Comparison of ENCODE assay signal across 8 mouse cellular contexts in the genomic region with DNA sequence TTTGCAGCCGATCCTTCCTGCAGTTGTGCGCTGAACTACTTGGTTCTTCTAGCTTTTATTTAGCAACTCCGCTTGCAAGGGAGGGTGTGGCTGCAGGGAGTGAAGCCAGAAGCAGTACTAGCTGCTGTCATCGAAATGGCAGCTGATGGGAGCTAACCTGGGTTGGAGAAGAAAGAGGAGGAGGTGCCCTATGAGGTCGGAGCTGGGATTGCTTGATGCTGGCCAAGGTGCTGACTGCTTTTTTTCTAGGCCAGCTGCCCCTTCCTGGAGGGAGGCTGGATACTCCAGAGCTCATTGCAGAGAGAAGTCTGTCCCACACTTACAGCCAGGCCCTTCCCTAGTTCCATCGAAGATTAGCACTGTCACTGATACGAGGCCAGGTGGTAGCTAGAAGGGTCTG. TPM values are rescaled to one million over a fixed set of nuclear protein-coding genes. Genes with fewer than 3 reads are reported as not detected.
DNase-seq lines count a peak whose midpoint lies in the region; ATAC-seq and TF ChIP-seq lines count a peak whose summit lies in the region.

No protein-coding gene starts in this region.

- no peak for ATAC-seq in lung, embryonic 16.5 days (ENCODE audit: low read depth)
- no peak for ATAC-seq in embryonic facial prominence, embryonic 14.5 days (ENCODE audit: low read depth)
- no peak for ATAC-seq in limb, embryonic 14.5 days (ENCODE audit: low FRiP score, low read depth)
- ATAC-seq in stomach, embryonic 15.5 days (ENCODE audit: insufficient read depth, low FRiP score, low read depth), result no peak
- no peak for ATAC-seq in monocyte, adult 5-6 weeks (replicated peaks; ENCODE audit: insufficient number of reproducible peaks, low FRiP score, low TSS enrichment, poor library complexity, severe bottlenecking)

- H3K4me1 ChIP-seq in lung, embryonic 16.5 days (replicated peaks; ENCODE audit: control insufficient read depth, insufficient read depth, low read length), result peaks cover 23% of the 10 kb centered on the region
- peaks cover 10% of the 10 kb centered on the region for H3K4me1 ChIP-seq in embryonic facial prominence, embryonic 14.5 days (ENCODE audit: control insufficient read depth, insufficient read depth, low read length)
- peaks cover 10% of the 10 kb centered on the region for H3K4me1 ChIP-seq in limb, embryonic 14.5 days (ENCODE audit: control insufficient read depth, insufficient read depth, low read length)
- peaks cover 40% of the 10 kb centered on the region for H3K4me1 ChIP-seq in stomach, embryonic 15.5 days

- H3K27me3 ChIP-seq in lung, embryonic 16.5 days (ENCODE audit: control insufficient read depth, insufficient read depth, low read depth, low read length), result peaks cover 2% of the 10 kb centered on the region
- H3K27me3 ChIP-seq in embryonic facial prominence, embryonic 14.5 days (replicated peaks; ENCODE audit: control insufficient read depth, insufficient read depth, low read length), result peaks cover 4% of the 10 kb centered on the region
- 0 out of 2 replicates have a peak, but pooled peaks cover 4% of the 10 kb centered on the region for H3K27me3 ChIP-seq in limb, embryonic 14.5 days (ENCODE audit: control insufficient read depth, insufficient read depth, low read length)
- H3K27me3 ChIP-seq in stomach, embryonic 15.5 days (replicated peaks), result 0 out of 2 replicates have a peak, but pooled peaks cover 1% of the 10 kb centered on the region

- TF ChIP-seq POLR2A in limb, embryonic 14.5 days (IDR thresholded peaks at IDR 0.05; ENCODE audit: borderline replicate concordance, extremely low read depth, insufficient read depth, insufficient read length), result no peak

- 41% methylated on average over 7 of the region's 7 CpGs for WGBS in lung, embryonic 16.5 days
- WGBS in embryonic facial prominence, embryonic 14.5 days, result 47% methylated on average over 7 of the region's 7 CpGs
- WGBS in limb, embryonic 14.5 days, result 47% methylated on average over 7 of the region's 7 CpGs
- WGBS in stomach, embryonic 15.5 days, result 37% methylated on average over 7 of the region's 7 CpGs

- H3K9me3 ChIP-seq in lung, embryonic 16.5 days (ENCODE audit: control insufficient read depth, low read length), result no peaks in the 10 kb centered on the region
- H3K9me3 ChIP-seq in embryonic facial prominence, embryonic 14.5 days (ENCODE audit: control insufficient read depth, low read length), result no peaks in the 10 kb centered on the region
- H3K9me3 ChIP-seq in limb, embryonic 14.5 days (ENCODE audit: control insufficient read depth, low read length), result no peaks in the 10 kb centered on the region
- H3K9me3 ChIP-seq in stomach, embryonic 15.5 days, result no peaks in the 10 kb centered on the region

- H3K36me3 ChIP-seq in lung, embryonic 16.5 days (ENCODE audit: control insufficient read depth, insufficient read depth, low read length), result 0 out of 2 replicates have a peak, but pooled peaks cover 3% of the 10 kb centered on the region
- 0 out of 2 replicates have a peak, but pooled peaks cover 5% of the 10 kb centered on the region for H3K36me3 ChIP-seq in embryonic facial prominence, embryonic 14.5 days (ENCODE audit: control insufficient read depth, insufficient read depth, low read length)
- peaks cover 25% of the 10 kb centered on the region for H3K36me3 ChIP-seq in limb, embryonic 14.5 days (ENCODE audit: control insufficient read depth, insufficient read depth, low read length)
- H3K36me3 ChIP-seq in stomach, embryonic 15.5 days, result no peaks in the 10 kb centered on the region

- H3K27ac ChIP-seq in lung, embryonic 16.5 days (ENCODE audit: low read length), result no peak overlapping the region
- no peak overlapping the region for H3K27ac ChIP-seq in embryonic facial prominence, embryonic 14.5 days (replicated peaks; ENCODE audit: low read depth, low read length)
- H3K27ac ChIP-seq in limb, embryonic 14.5 days (replicated peaks; ENCODE audit: low read depth, low read length), result no peak overlapping the region
- H3K27ac ChIP-seq in stomach, embryonic 15.5 days, result no peak overlapping the region

- H3K9ac ChIP-seq in lung, embryonic 16.5 days (ENCODE audit: low read length), result peak overlapping the region; percentile 88
- H3K9ac ChIP-seq in embryonic facial prominence, embryonic 14.5 days (ENCODE audit: low read depth, low read length), result peak overlapping the region; percentile 69
- H3K9ac ChIP-seq in limb, embryonic 14.5 days (ENCODE audit: low read depth, low read length, severe bottlenecking), result peak overlapping the region; percentile 74
- no peak overlapping the region for H3K9ac ChIP-seq in stomach, embryonic 15.5 days

- peak overlapping the region; percentile 92 for H3K4me3 ChIP-seq in lung, embryonic 16.5 days (ENCODE audit: low read length)
- H3K4me3 ChIP-seq in embryonic facial prominence, embryonic 14.5 days (ENCODE audit: low read depth, low read length), result peak overlapping the region; percentile 53
- peak overlapping the region; percentile 83 for H3K4me3 ChIP-seq in limb, embryonic 14.5 days (replicated peaks; ENCODE audit: low read length)
- peak overlapping the region; percentile 89 for H3K4me3 ChIP-seq in stomach, embryonic 15.5 days (replicated peaks)

- DNase-seq in lung, adult 18-20 months, result no peak
- no peak for DNase-seq in embryonic facial prominence, embryonic 14.5 days (ENCODE audit: low spot score)
- no peak for DNase-seq in limb, embryonic 14.5 days (ENCODE audit: low spot score)
- no peak for DNase-seq in adrenal gland, adult (ENCODE audit: inconsistent age in 2 of 2, low spot score in 1 of 2)
- no peak for DNase-seq in gastrocnemius, adult 8-10 months (ENCODE audit: low spot score in 2 of 2)

- H3K4me2 ChIP-seq in lung, embryonic 16.5 days (ENCODE audit: low read depth, low read length), result peak overlapping the region; percentile 96
- H3K4me2 ChIP-seq in embryonic facial prominence, embryonic 14.5 days (ENCODE audit: low read depth, low read length), result peak overlapping the region; percentile 82
- H3K4me2 ChIP-seq in limb, embryonic 14.5 days (replicated peaks; ENCODE audit: low read depth, low read length, severe bottlenecking), result peak overlapping the region; percentile 93
- peak overlapping the region; percentile 94 for H3K4me2 ChIP-seq in stomach, embryonic 15.5 days

RNA-seq across cellular contexts. Expression of gene Trmt61a, which starts 1.1 kb away (rescaled TPM):
- polyA plus RNA-seq in lung, embryonic 16.5 days (2015; fragmentation: Nextera tagmentation; extraction: Ambion mirVana), result 7.0 and 7.2 TPM in 2 replicates
- polyA plus RNA-seq in embryonic facial prominence, embryonic 14.5 days (2014; fragmentation: Nextera tagmentation; extraction: Ambion mirVana), result 5.8 and 7.9 TPM in 2 replicates
- polyA plus RNA-seq in limb, embryonic 14.5 days (2012; rRNA removed), result 30.8 and 47.4 TPM in 2 replicates
- polyA plus RNA-seq in limb, embryonic 14.5 days (2014; fragmentation: Nextera tagmentation; extraction: Ambion mirVana), result 7.2 and 7.3 TPM in 2 replicates
- polyA plus RNA-seq in stomach, embryonic 15.5 days (2015; fragmentation: Nextera tagmentation; extraction: Ambion mirVana), result 14.6 TPM in 2 replicates
- total RNA-seq in monocyte, adult 5-6 weeks (2017), result 2.2 to 2.7 TPM (median 2.5 TPM) in 3 replicates
- total RNA-seq in gastrocnemius, adult 8-10 months (2022), result 1 to 10 TPM; 2.1 to 2.7 (median 2.5) TPM

RNA-seq across cellular contexts. Expression of gene Ckb, which starts 6.9 kb away (rescaled TPM):
- polyA plus RNA-seq in lung, embryonic 16.5 days (2015; fragmentation: Nextera tagmentation; extraction: Ambion mirVana), result 210 and 218 TPM in 2 replicates
- 206 and 208 TPM in 2 replicates for polyA plus RNA-seq in embryonic facial prominence, embryonic 14.5 days (2014; fragmentation: Nextera tagmentation; extraction: Ambion mirVana)
- 133 and 168 TPM in 2 replicates for polyA plus RNA-seq in limb, embryonic 14.5 days (2012; rRNA removed)
- 94.7 and 106 TPM in 2 replicates for polyA plus RNA-seq in limb, embryonic 14.5 days (2014; fragmentation: Nextera tagmentation; extraction: Ambion mirVana)
- polyA plus RNA-seq in stomach, embryonic 15.5 days (2015; fragmentation: Nextera tagmentation; extraction: Ambion mirVana), result 607 and 634 TPM in 2 replicates
- total RNA-seq in monocyte, adult 5-6 weeks (2017), result 21.5 to 39.0 TPM (median 37.5 TPM) in 3 replicates
- 1 to 10 TPM; 2.8 to 8.5 (median 5.7) TPM for total RNA-seq in gastrocnemius, adult 8-10 months (2022)

RNA-seq across cellular contexts. Expression of gene Bag5, which starts 34.1 kb away (rescaled TPM):
- polyA plus RNA-seq in lung, embryonic 16.5 days (2015; fragmentation: Nextera tagmentation; extraction: Ambion mirVana), result 50.2 and 50.7 TPM in 2 replicates
- polyA plus RNA-seq in embryonic facial prominence, embryonic 14.5 days (2014; fragmentation: Nextera tagmentation; extraction: Ambion mirVana), result 59.0 and 61.5 TPM in 2 replicates
- polyA plus RNA-seq in limb, embryonic 14.5 days (2012; rRNA removed), result 26.5 and 37.2 TPM in 2 replicates
- polyA plus RNA-seq in limb, embryonic 14.5 days (2014; fragmentation: Nextera tagmentation; extraction: Ambion mirVana), result 61.2 and 63.7 TPM in 2 replicates
- polyA plus RNA-seq in stomach, embryonic 15.5 days (2015; fragmentation: Nextera tagmentation; extraction: Ambion mirVana), result 49.5 and 50.9 TPM in 2 replicates
- total RNA-seq in monocyte, adult 5-6 weeks (2017), result 37.2 to 42.3 TPM (median 41.6 TPM) in 3 replicates
- total RNA-seq in gastrocnemius, adult 8-10 months (2022), result 10 to 100 TPM; 11.4 to 19.6 (median 16.3) TPM

RNA-seq across cellular contexts. Expression of gene Apopt1, which starts 34.1 kb away (rescaled TPM):
- polyA plus RNA-seq in lung, embryonic 16.5 days (2015; fragmentation: Nextera tagmentation; extraction: Ambion mirVana), result 45.7 and 47.0 TPM in 2 replicates
- polyA plus RNA-seq in embryonic facial prominence, embryonic 14.5 days (2014; fragmentation: Nextera tagmentation; extraction: Ambion mirVana), result 46.6 and 48.0 TPM in 2 replicates
- 32.7 and 39.7 TPM in 2 replicates for polyA plus RNA-seq in limb, embryonic 14.5 days (2012; rRNA removed)
- polyA plus RNA-seq in limb, embryonic 14.5 days (2014; fragmentation: Nextera tagmentation; extraction: Ambion mirVana), result 50.7 and 52.3 TPM in 2 replicates
- polyA plus RNA-seq in stomach, embryonic 15.5 days (2015; fragmentation: Nextera tagmentation; extraction: Ambion mirVana), result 46.4 and 51.3 TPM in 2 replicates
- 27.2 to 45.4 TPM (median 29.7 TPM) in 3 replicates for total RNA-seq in monocyte, adult 5-6 weeks (2017)
- total RNA-seq in gastrocnemius, adult 8-10 months (2022), result 10 to 100 TPM; 36.2 to 40.8 (median 38.9) TPM
